Mouse (Mus musculus): Measurements from ENCODE around the gene Erbb2. TPM values are rescaled to one million over a fixed set of nuclear protein-coding genes. Genes with fewer than 3 reads are reported as not detected.

Erbb2 gene
- total and polyA plus RNA-seq, 2 experiments = 0.72 to 1.0 TPM

DNA sequence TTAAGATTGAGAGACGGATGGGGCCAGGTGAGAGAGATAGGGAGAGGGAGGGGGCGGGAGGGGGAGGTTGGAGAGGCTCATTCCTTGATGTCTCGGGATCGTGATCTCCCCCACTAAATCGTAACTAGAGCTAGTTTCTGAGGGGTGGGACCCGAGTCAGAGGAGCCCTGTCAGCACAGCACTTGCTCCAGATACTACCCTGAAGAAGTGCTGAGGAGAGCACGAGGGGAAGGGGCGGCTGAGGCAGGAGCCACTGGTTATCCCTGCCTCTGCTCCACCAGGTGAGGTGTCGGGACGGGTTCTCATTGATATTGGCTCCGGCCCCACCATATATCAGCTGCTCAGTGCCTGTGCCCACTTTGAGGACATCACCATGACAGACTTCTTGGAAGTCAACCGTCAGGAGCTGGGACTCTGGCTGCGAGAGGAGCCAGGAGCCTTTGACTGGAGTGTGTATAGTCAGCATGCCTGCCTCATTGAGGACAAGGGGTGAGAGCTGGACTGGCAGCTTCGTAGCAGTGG, 25.2 kb upstream of the Erbb2 start:
- WGBS = 58% methylated on average over 14 of the region's 14 CpGs
- H3K9ac ChIP-seq (ENCODE audit: low read depth, low read length) = no peak overlapping the region
- H3K36me3 ChIP-seq (ENCODE audit: control insufficient read depth, insufficient read depth, low read length) = no peaks in the 10 kb centered on the region
- DNase-seq (ENCODE audit: extremely low read depth, low read depth, low spot score) = no peak
- H3K27me3 ChIP-seq (ENCODE audit: control insufficient read depth, insufficient read depth, low read length) = 0 out of 2 replicates have a peak, but pooled peaks cover 4% of the 10 kb centered on the region
- H3K4me1 ChIP-seq (ENCODE audit: control insufficient read depth, insufficient read depth, low read length) = no peaks in the 10 kb centered on the region; the same call in 1 of the 2 replicates
- no peak overlapping the region for H3K4me3 ChIP-seq (ENCODE audit: insufficient read depth, low read depth, low read length)
- no peaks in the 10 kb centered on the region for H3K79me2 ChIP-seq (ENCODE audit: control insufficient read depth, insufficient read depth, low read length)
- TF ChIP-seq POLR2A (IDR thresholded peaks at IDR 0.05; ENCODE audit: extremely low read depth, insufficient read depth, low read length) (no peak), CTCF (IDR thresholded peaks at IDR 0.05; ENCODE audit: low read depth, low read length) (no peak)
- no peak overlapping the region for H3K27ac ChIP-seq (replicated peaks; ENCODE audit: insufficient read depth, low read depth, low read length)

DNA sequence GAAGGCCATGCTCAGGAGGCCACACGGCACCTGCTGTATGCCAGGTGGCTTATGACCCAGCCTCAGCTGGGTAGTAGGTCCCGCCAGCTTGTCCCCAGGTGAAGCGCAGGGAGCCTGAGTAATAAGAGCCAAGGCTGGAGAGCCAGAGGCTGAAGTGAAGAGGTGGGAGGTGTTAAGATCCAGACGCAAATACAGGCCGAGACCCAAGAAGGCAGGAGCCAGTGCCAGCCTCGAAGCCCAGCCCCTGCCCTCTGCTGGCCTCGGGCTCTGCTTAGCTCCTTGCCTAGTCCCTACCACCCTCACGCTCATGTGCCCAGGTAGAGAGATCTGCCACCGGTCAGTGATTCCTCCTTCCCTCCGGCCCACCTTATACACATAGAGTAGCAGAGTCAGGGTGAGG, 24.0 kb upstream of the Erbb2 start:
- H3K4me1 ChIP-seq (ENCODE audit: control insufficient read depth, insufficient read depth, low read length) = no peaks in the 10 kb centered on the region; the same call in 1 of the 2 replicates
- H3K4me3 ChIP-seq (ENCODE audit: insufficient read depth, low read depth, low read length) = no peak overlapping the region
- no peak overlapping the region for H3K27ac ChIP-seq (replicated peaks; ENCODE audit: insufficient read depth, low read depth, low read length)
- H3K27me3 ChIP-seq (ENCODE audit: control insufficient read depth, insufficient read depth, low read length) = 0 out of 2 replicates have a peak, but pooled peaks cover 4% of the 10 kb centered on the region
- H3K79me2 ChIP-seq (ENCODE audit: control insufficient read depth, insufficient read depth, low read length) = no peaks in the 10 kb centered on the region
- H3K9ac ChIP-seq (ENCODE audit: low read depth, low read length) = no peak overlapping the region
- WGBS = 81% methylated on average over 10 of the region's 10 CpGs
- DNase-seq (ENCODE audit: extremely low read depth, low read depth, low spot score) = no peak
- H3K36me3 ChIP-seq (ENCODE audit: control insufficient read depth, insufficient read depth, low read length) = no peaks in the 10 kb centered on the region
- TF ChIP-seq CTCF (IDR thresholded peaks at IDR 0.05; ENCODE audit: low read depth, low read length) (no peak), POLR2A (IDR thresholded peaks at IDR 0.05; ENCODE audit: extremely low read depth, insufficient read depth, low read length) (no peak)

DNA sequence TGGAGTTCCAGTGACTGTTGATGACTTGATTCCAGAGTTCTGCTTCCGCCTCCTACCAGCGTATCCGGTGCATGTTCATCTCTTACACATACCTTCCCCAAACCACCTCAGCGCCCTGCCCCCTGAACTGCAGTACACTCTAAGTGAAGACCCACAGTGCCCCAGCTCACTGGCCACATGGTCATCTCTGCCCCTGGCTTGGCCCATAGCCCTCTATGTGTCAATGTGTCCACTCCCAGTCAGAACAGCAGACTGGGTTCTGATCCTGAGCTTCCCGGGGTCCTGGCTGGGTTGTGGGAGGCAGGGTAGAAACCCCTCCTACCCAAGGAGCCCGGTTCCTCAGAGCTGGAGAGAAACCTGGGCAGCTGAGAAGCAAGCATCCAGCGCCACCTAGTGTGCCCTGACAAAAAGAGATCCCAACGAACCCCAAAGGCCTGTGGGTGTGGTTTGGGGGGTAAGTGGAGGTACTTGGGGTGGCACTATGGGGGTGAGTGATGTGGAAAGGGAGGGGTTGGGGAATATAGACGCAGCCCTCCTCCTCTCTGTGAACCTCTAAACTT, 23.0 kb upstream of the Erbb2 start:
- Histone ChIP-seq H3K9ac (ENCODE audit: low read depth, low read length) (no peak overlapping the region), H3K4me1 (ENCODE audit: control insufficient read depth, insufficient read depth, low read length) (no peaks in the 10 kb centered on the region; the same call in 1 of the 2 replicates), H3K27me3 (ENCODE audit: control insufficient read depth, insufficient read depth, low read length) (0 out of 2 replicates have a peak, but pooled peaks cover 4% of the 10 kb centered on the region), H3K36me3 (ENCODE audit: control insufficient read depth, insufficient read depth, low read length) (no peaks in the 10 kb centered on the region), H3K4me3 (ENCODE audit: insufficient read depth, low read depth, low read length) (no peak overlapping the region), H3K27ac (replicated peaks; ENCODE audit: insufficient read depth, low read depth, low read length) (no peak overlapping the region), H3K79me2 (ENCODE audit: control insufficient read depth, insufficient read depth, low read length) (no peaks in the 10 kb centered on the region)
- no peak for DNase-seq (ENCODE audit: extremely low read depth, low read depth, low spot score)
- WGBS = 41% methylated on average over 9 of the region's 9 CpGs
- TF ChIP-seq POLR2A (IDR thresholded peaks at IDR 0.05; ENCODE audit: extremely low read depth, insufficient read depth, low read length) (no peak), CTCF (IDR thresholded peaks at IDR 0.05; ENCODE audit: low read depth, low read length) (peak; percentile 55)

DNA sequence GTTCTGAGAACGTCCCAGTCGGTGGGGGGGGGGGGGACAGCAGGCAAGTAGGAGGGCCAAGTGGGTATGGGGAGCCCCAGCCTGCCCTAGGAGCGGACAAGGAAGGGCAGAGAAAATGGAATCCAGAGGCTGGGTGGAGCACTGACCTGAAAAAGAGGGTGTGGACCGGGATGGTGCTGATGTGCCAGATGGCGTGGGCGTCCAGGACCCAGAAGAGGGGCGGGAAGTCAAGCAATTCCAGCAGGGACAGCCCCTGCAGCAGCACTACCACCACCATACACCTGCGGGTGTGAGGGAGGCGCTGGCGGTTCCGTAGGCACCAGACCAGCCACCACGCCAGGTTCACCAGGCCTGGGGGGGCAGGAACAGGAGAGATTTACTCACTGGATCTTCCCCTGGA, 22.1 kb upstream of the Erbb2 start:
- no peaks in the 10 kb centered on the region for H3K36me3 ChIP-seq (ENCODE audit: control insufficient read depth, insufficient read depth, low read length)
- 0 out of 2 replicates have a peak, but pooled peaks cover 4% of the 10 kb centered on the region for H3K27me3 ChIP-seq (ENCODE audit: control insufficient read depth, insufficient read depth, low read length)
- no peak for TF ChIP-seq CTCF (IDR thresholded peaks at IDR 0.05; ENCODE audit: low read depth, low read length)
- no peak for TF ChIP-seq POLR2A (IDR thresholded peaks at IDR 0.05; ENCODE audit: extremely low read depth, insufficient read depth, low read length)
- WGBS = 83% methylated on average over 12 of the region's 12 CpGs
- H3K9ac ChIP-seq (ENCODE audit: low read depth, low read length) = no peak overlapping the region
- no peaks in the 10 kb centered on the region for H3K79me2 ChIP-seq (ENCODE audit: control insufficient read depth, insufficient read depth, low read length)
- H3K4me3 ChIP-seq (ENCODE audit: insufficient read depth, low read depth, low read length) = no peak overlapping the region
- H3K4me1 ChIP-seq (ENCODE audit: control insufficient read depth, insufficient read depth, low read length) = no peaks in the 10 kb centered on the region; the same call in 1 of the 2 replicates
- no peak overlapping the region for H3K27ac ChIP-seq (replicated peaks; ENCODE audit: insufficient read depth, low read depth, low read length)
- no peak for DNase-seq (ENCODE audit: extremely low read depth, low read depth, low spot score)

DNA sequence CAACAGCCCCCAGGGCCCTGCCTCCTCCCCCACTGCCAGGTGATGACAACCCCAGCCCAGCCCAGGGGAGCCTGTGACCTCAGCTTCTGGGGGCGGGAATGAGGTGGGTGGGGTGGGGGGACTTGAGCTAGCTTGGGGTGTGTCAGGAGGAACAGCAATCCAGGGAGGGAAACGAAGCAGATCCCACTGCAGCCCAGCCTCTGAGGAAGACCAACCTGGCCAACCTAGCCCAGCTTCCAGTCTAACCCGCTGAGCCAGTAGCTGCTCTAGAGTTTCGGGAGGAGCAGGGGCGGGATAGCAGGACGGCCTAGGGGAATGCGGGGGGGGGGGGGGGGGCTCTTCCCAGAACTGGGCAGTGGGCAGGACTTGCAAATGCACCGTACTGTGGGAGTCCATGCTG, 20.2 kb upstream of the Erbb2 start:
- Histone ChIP-seq H3K36me3 (ENCODE audit: control insufficient read depth, insufficient read depth, low read length) (no peaks in the 10 kb centered on the region), H3K27ac (replicated peaks; ENCODE audit: insufficient read depth, low read depth, low read length) (no peak overlapping the region), H3K27me3 (ENCODE audit: control insufficient read depth, insufficient read depth, low read length) (no peaks in the 10 kb centered on the region), H3K9ac (ENCODE audit: low read depth, low read length) (no peak overlapping the region), H3K79me2 (ENCODE audit: control insufficient read depth, insufficient read depth, low read length) (no peaks in the 10 kb centered on the region), H3K4me3 (ENCODE audit: insufficient read depth, low read depth, low read length) (no peak overlapping the region), H3K4me1 (ENCODE audit: control insufficient read depth, insufficient read depth, low read length) (no peaks in the 10 kb centered on the region)
- TF ChIP-seq POLR2A (IDR thresholded peaks at IDR 0.05; ENCODE audit: extremely low read depth, insufficient read depth, low read length) (no peak), CTCF (IDR thresholded peaks at IDR 0.05; ENCODE audit: low read depth, low read length) (no peak)
- 73% methylated on average over 8 of the region's 8 CpGs for WGBS
- no peak for DNase-seq (ENCODE audit: extremely low read depth, low read depth, low spot score)

DNA sequence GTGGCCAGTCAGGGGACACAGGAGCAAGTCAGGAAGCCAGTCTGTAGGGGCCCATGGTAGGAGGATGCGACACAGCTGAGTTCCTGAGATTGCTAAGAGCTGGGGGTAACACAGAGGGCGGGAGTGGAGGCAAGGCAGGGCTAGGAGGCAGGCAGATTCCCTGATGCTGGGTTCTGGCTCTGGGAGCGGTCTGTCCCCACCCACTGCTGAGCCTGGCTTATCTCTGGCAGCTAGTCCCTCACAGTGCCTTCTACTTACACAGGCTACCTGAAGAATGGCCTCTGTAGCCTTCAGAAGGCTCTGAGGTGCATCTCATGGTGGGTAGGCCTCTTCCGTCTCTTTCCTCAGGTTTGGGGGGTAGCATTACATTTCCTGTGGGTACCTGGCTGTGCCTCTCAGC, 19.6 kb upstream of the Erbb2 start:
- H3K36me3 ChIP-seq (ENCODE audit: control insufficient read depth, insufficient read depth, low read length) = no peaks in the 10 kb centered on the region
- H3K4me1 ChIP-seq (ENCODE audit: control insufficient read depth, insufficient read depth, low read length) = no peaks in the 10 kb centered on the region
- no peak overlapping the region for H3K27ac ChIP-seq (replicated peaks; ENCODE audit: insufficient read depth, low read depth, low read length)
- H3K4me3 ChIP-seq (ENCODE audit: insufficient read depth, low read depth, low read length) = no peak overlapping the region
- no peaks in the 10 kb centered on the region for H3K79me2 ChIP-seq (ENCODE audit: control insufficient read depth, insufficient read depth, low read length)
- TF ChIP-seq CTCF (IDR thresholded peaks at IDR 0.05; ENCODE audit: low read depth, low read length) (no peak), POLR2A (IDR thresholded peaks at IDR 0.05; ENCODE audit: extremely low read depth, insufficient read depth, low read length) (no peak)
- no peaks in the 10 kb centered on the region for H3K27me3 ChIP-seq (ENCODE audit: control insufficient read depth, insufficient read depth, low read length)
- 92% methylated on average over 4 of the region's 4 CpGs for WGBS
- DNase-seq (ENCODE audit: extremely low read depth, low read depth, low spot score) = no peak
- H3K9ac ChIP-seq (ENCODE audit: low read depth, low read length) = no peak overlapping the region

All from liver, adult 2 months (tissue).